Mouse (Mus musculus): ENCODE measurements around the gene Rbm47. TPM values are rescaled to one million over a fixed set of nuclear protein-coding genes. Genes with fewer than 3 reads are reported as not detected.

Rbm47 gene
- total RNA-seq, 2 experiments from 2014 or later, result 2.7 to 6.7 TPM

GRCm38 (mm10) chr5:66134578-66134977, 38.3 kb downstream of the Rbm47 start:
- no peak for DNase-seq (ENCODE audit: low spot score in 2 of 2)

GRCm38 (mm10) chr5:66128948-66129347, 44.0 kb downstream of the Rbm47 start:
- DNase-seq (ENCODE audit: low spot score in 2 of 2), result no peak

- no peak for DNase-seq (ENCODE audit: low spot score in 2 of 2)
Measured at GRCm38 (mm10) chr5:66125418-66125817, 47.5 kb downstream of the Rbm47 start.

- no peak for DNase-seq (ENCODE audit: low spot score in 2 of 2)
Measured at GRCm38 (mm10) chr5:66124931-66125330, 48.0 kb downstream of the Rbm47 start.

GRCm38 (mm10) chr5:66124089-66124400, 48.9 kb downstream of the Rbm47 start:
- DNase-seq (ENCODE audit: low spot score in 2 of 2), result no peak

- DNase-seq (ENCODE audit: low spot score in 2 of 2), result no peak
Measured at GRCm38 (mm10) chr5:66123295-66124088, 49.4 kb downstream of the Rbm47 start.

- no peak for DNase-seq (ENCODE audit: low spot score in 2 of 2)
Measured at GRCm38 (mm10) chr5:66121255-66121654, 51.7 kb downstream of the Rbm47 start.

- DNase-seq (ENCODE audit: low spot score in 2 of 2), result no peak
Measured at GRCm38 (mm10) chr5:66114751-66115150, 58.2 kb downstream of the Rbm47 start.

GRCm38 (mm10) chr5:66114208-66114607, 58.7 kb downstream of the Rbm47 start:
- no peak for DNase-seq (ENCODE audit: low spot score in 2 of 2)

- no peak for DNase-seq (ENCODE audit: low spot score in 2 of 2)
Measured at GRCm38 (mm10) chr5:66112059-66112458, 60.9 kb downstream of the Rbm47 start.

- no peak for DNase-seq (ENCODE audit: low spot score in 2 of 2)
Measured at GRCm38 (mm10) chr5:66106372-66106771, 66.5 kb downstream of the Rbm47 start.

- no peak for DNase-seq (ENCODE audit: low spot score in 2 of 2)
Measured at GRCm38 (mm10) chr5:66105946-66106345, 67.0 kb downstream of the Rbm47 start.

- no peak for DNase-seq (ENCODE audit: low spot score in 2 of 2)
Measured at GRCm38 (mm10) chr5:66105366-66105765, 67.6 kb downstream of the Rbm47 start.

GRCm38 (mm10) chr5:66103386-66103785, 69.5 kb downstream of the Rbm47 start:
- DNase-seq (ENCODE audit: low spot score in 2 of 2), result no peak

GRCm38 (mm10) chr5:66102821-66103220, 70.1 kb downstream of the Rbm47 start:
- no peak for DNase-seq (ENCODE audit: low spot score in 2 of 2)

GRCm38 (mm10) chr5:66101577-66101976, 71.3 kb downstream of the Rbm47 start:
- DNase-seq (ENCODE audit: low spot score in 2 of 2), result no peak

GRCm38 (mm10) chr5:66100322-66100721, 72.6 kb downstream of the Rbm47 start:
- DNase-seq (ENCODE audit: low spot score in 2 of 2), result no peak

- no peak for DNase-seq (ENCODE audit: low spot score in 2 of 2)
Measured at GRCm38 (mm10) chr5:66098094-66098871, 74.6 kb downstream of the Rbm47 start.

- DNase-seq (ENCODE audit: low spot score in 2 of 2), result no peak
Measured at GRCm38 (mm10) chr5:66096081-66096480, 76.8 kb downstream of the Rbm47 start.

GRCm38 (mm10) chr5:66095166-66095565, 77.8 kb downstream of the Rbm47 start:
- DNase-seq (ENCODE audit: low spot score in 2 of 2), result no peak

GRCm38 (mm10) chr5:66090037-66090436, 82.9 kb downstream of the Rbm47 start:
- DNase-seq (ENCODE audit: low spot score in 2 of 2), result no peak

GRCm38 (mm10) chr5:66089600-66089999, 83.3 kb downstream of the Rbm47 start:
- DNase-seq (ENCODE audit: low spot score in 2 of 2), result no peak

GRCm38 (mm10) chr5:66088902-66089295, 84.0 kb downstream of the Rbm47 start:
- no peak for DNase-seq (ENCODE audit: low spot score in 2 of 2)

All from gastrocnemius, postnatal 4 days (tissue).